Mouse (Mus musculus): Measurements from ENCODE around the gene Prelid3b.

DNA sequence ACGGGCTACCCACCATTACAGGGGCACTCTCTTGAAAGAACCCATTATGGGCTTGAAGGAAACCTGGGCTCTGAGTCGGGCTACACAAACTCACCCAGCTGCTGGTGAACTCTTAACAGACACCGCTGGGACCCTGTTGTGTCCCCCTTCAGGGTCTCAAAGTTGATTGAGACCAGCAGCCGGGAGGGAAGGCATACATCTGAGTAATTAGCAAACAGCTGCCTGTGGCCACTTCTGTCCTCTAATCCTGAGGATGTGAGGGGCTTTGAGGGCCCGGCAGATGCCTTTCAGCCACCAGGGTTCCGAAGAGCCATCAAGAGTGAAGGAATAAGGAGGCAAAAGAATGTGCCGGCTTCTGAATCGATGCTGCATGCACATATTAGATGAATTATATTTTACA lies 26.0 kb downstream of the Prelid3b start:
- TF ChIP-seq CTCF (IDR thresholded peaks at IDR 0.05; ENCODE audit: low read depth) = no peak
- no peak for TF ChIP-seq EP300 (IDR thresholded peaks at IDR 0.05; ENCODE audit: low read depth)
